Mouse (Mus musculus) intestine, postnatal 0 days (tissue): ENCODE data around the gene Med10. TPM values are rescaled to one million over a fixed set of nuclear protein-coding genes. Genes with fewer than 3 reads are reported as not detected.

ENCODE experiments used
- ATAC-seq: fragments of 200-750 bp; cut with Nextera tagmentation; 2 replicates; pipeline ENCODE4 v1.8.0; 2017; ENCODE audit warnings: mild to moderate bottlenecking, moderate TSS enrichment, moderate library complexity
- H3K27ac ChIP-seq: fragments of 300-500 bp; sonication (generic); 2 replicates; pipeline ENCODE4 v1.5.1; 2014; ENCODE audit warnings: mild to moderate bottlenecking, low read depth, low read length, moderate library complexity
- H3K27me3 ChIP-seq: fragments of 300-500 bp; sonication (generic); replicated peaks from 2 replicates; pipeline ENCODE4 v1.6.1; 2014; ENCODE audit warnings: low read length, mixed read lengths; ENCODE audit not compliant: control insufficient read depth, insufficient read depth
- H3K36me3 ChIP-seq: fragments of 300-500 bp; sonication (generic); 2 replicates; pipeline ENCODE4 v1.6.1; 2014; ENCODE audit warnings: mild to moderate bottlenecking, moderate library complexity; ENCODE audit not compliant: control insufficient read depth, insufficient read depth
- H3K4me1 ChIP-seq: fragments of 300-500 bp; sonication (generic); replicated peaks from 2 replicates; pipeline ENCODE4 v1.6.1; 2014; ENCODE audit warnings: antibody characterized with exemption, low read length, mixed read lengths; ENCODE audit not compliant: control insufficient read depth, insufficient read depth
- H3K4me2 ChIP-seq: fragments of 300-500 bp; sonication (generic); replicated peaks from 2 replicates; pipeline ENCODE4 v1.6.1; 2014; ENCODE audit warnings: low read depth, mild to moderate bottlenecking, moderate library complexity
- H3K4me3 ChIP-seq: fragments of 300-500 bp; sonication (generic); 2 replicates; pipeline ENCODE4 v1.5.1; 2014; ENCODE audit warnings: low read depth, low read length
- H3K9ac ChIP-seq: fragments of 300-500 bp; sonication (generic); 2 replicates; pipeline ENCODE4 v1.6.1; 2014; ENCODE audit warnings: mild to moderate bottlenecking, low read depth, low read length
- H3K9me3 ChIP-seq: fragments of 300-500 bp; sonication (generic); 2 replicates; pipeline ENCODE4 v1.6.1; 2016; ENCODE audit warnings: mixed run types; ENCODE audit not compliant: control insufficient read depth
- CTCF ChIP-seq: sonication (generic); IDR thresholded peaks from 2 replicates; pipeline ENCODE4 v1.5.1; 2016; ENCODE audit warnings: low read depth, mild to moderate bottlenecking, control low read depth, antibody characterized with exemption, moderate library complexity
- WGBS: fragments of 180-500 bp; shearing (Covaris S2); extraction: QIAGEN DNeasy Blood & Tissue Kit; methylation state at CpG from one replicate; pipeline ENCODE4 v1.1.7; 2014; 5-methylcytosine and 5-hydroxymethylcytosine counted together
- polyA plus RNA-seq: library from polyadenylated mRNA; unstranded; fragments of >200 nt; fragmentation: Nextera tagmentation; extraction: Ambion mirVana; gene quantifications from 2 replicates; pipeline ENCODE4 v1.2.1, GENCODE M21; 2015

The Med10 gene
- polyA plus RNA-seq, 1 experiment from 2014 or later: 76.1 TPM

GRCm38 (mm10) chr13:69849579-69849978 lies 47.4 kb downstream of the Med10 start:
- no peaks in the 10 kb centered on the region for H3K4me1 ChIP-seq
- H3K9me3 ChIP-seq: no peaks in the 10 kb centered on the region
- ATAC-seq: no peak
- 89% methylated on average over 1 of the region's 1 CpGs for WGBS
- H3K9ac ChIP-seq: no peak overlapping the region
- no peak overlapping the region for H3K4me2 ChIP-seq
- no peaks in the 10 kb centered on the region for H3K36me3 ChIP-seq
- no peak for TF ChIP-seq CTCF
- no peak overlapping the region for H3K4me3 ChIP-seq
- no peak overlapping the region for H3K27ac ChIP-seq
- no peaks in the 10 kb centered on the region for H3K27me3 ChIP-seq

GRCm38 (mm10) chr13:69852313-69852712 lies 50.1 kb downstream of the Med10 start:
- Histone ChIP-seq H3K27ac (no peak overlapping the region), H3K9me3 (no peaks in the 10 kb centered on the region)
- WGBS: 56% methylated on average over 5 of the region's 5 CpGs

GRCm38 (mm10) chr13:69853425-69854043 lies 51.3 kb downstream of the Med10 start:
- no peak for ATAC-seq
- WGBS: 69% methylated on average over 5 of the region's 5 CpGs
- TF ChIP-seq CTCF: no peak
- no peak overlapping the region for H3K9ac ChIP-seq
- no peaks in the 10 kb centered on the region for H3K36me3 ChIP-seq
- no peak overlapping the region for H3K27ac ChIP-seq
- H3K4me2 ChIP-seq: no peak overlapping the region
- no peak overlapping the region for H3K4me3 ChIP-seq
- H3K9me3 ChIP-seq: no peaks in the 10 kb centered on the region
- H3K27me3 ChIP-seq: no peaks in the 10 kb centered on the region
- no peaks in the 10 kb centered on the region for H3K4me1 ChIP-seq

More at GRCm38 (mm10) chr13:69852313-69852712, 50.1 kb downstream of the Med10 start:
- H3K9ac ChIP-seq: no peak overlapping the region
- H3K4me3 ChIP-seq: no peak overlapping the region
- no peaks in the 10 kb centered on the region for H3K27me3 ChIP-seq
- no peak overlapping the region for H3K4me2 ChIP-seq
- H3K36me3 ChIP-seq: no peaks in the 10 kb centered on the region
- no peaks in the 10 kb centered on the region for H3K4me1 ChIP-seq
- ATAC-seq: no peak
- no peak for TF ChIP-seq CTCF

- Histone ChIP-seq H3K27me3 (no peaks in the 10 kb centered on the region), H3K36me3 (no peaks in the 10 kb centered on the region), H3K4me2 (no peak overlapping the region), H3K4me1 (no peaks in the 10 kb centered on the region), H3K4me3 (no peak overlapping the region), H3K27ac (no peak overlapping the region), H3K9ac (no peak overlapping the region), H3K9me3 (no peaks in the 10 kb centered on the region)
- TF ChIP-seq CTCF: no peak
- no peak for ATAC-seq
- WGBS: 85% methylated on average over 1 of the region's 1 CpGs
Observed at GRCm38 (mm10) chr13:69855941-69856340, 53.7 kb downstream of the Med10 start.

- ATAC-seq: no peak
- 100% methylated on average over 4 of the region's 4 CpGs for WGBS
- Histone ChIP-seq H3K27ac (no peak overlapping the region), H3K36me3 (no peaks in the 10 kb centered on the region), H3K4me3 (no peak overlapping the region), H3K4me2 (no peak overlapping the region), H3K27me3 (no peaks in the 10 kb centered on the region), H3K9me3 (no peaks in the 10 kb centered on the region), H3K4me1 (no peaks in the 10 kb centered on the region), H3K9ac (no peak overlapping the region)
- no peak for TF ChIP-seq CTCF
Observed at GRCm38 (mm10) chr13:69862276-69862675, 60.1 kb downstream of the Med10 start.

- H3K4me1 ChIP-seq: no peaks in the 10 kb centered on the region
- no peaks in the 10 kb centered on the region for H3K36me3 ChIP-seq
- WGBS: 73% methylated on average over 8 of the region's 8 CpGs
- H3K9ac ChIP-seq: no peak overlapping the region
- H3K4me2 ChIP-seq: no peak overlapping the region
- no peak overlapping the region for H3K27ac ChIP-seq
- H3K9me3 ChIP-seq: no peaks in the 10 kb centered on the region
- H3K4me3 ChIP-seq: no peak overlapping the region
- ATAC-seq: no peak
- no peaks in the 10 kb centered on the region for H3K27me3 ChIP-seq
- TF ChIP-seq CTCF: no peak
Observed at GRCm38 (mm10) chr13:69864911-69865310, 62.7 kb downstream of the Med10 start.

Other genes starting within 250 kb of the Med10 start
- 7.1 and 8.6 TPM in 2 replicates for gene Srd5a1, start 191.0 kb upstream of the Med10 start, polyA plus RNA-seq
- gene Ube2ql1, start 62.5 kb upstream of the Med10 start, polyA plus RNA-seq: 0.10 and 0.16 TPM in 2 replicates